Mouse (Mus musculus) kidney, embryonic 14.5 days (tissue): Measurements from ENCODE around the gene Trmt2b. TPM values are rescaled to one million over a fixed set of nuclear protein-coding genes. Genes with fewer than 3 reads are reported as not detected.
A peak's percentile ranks its signal among the peaks of the same experiment; 100 is the strongest.
"Not testable (repeated sequence)": the region's sequence is repeated elsewhere in the genome, so short reads cannot be mapped to it uniquely, and the experiment has no call there.

Experiments used
- ATAC-seq: fragments of 200-750 bp; cut with Nextera tagmentation; 2 replicates; pipeline ENCODE4 v1.8.0; 2017; ENCODE audit warnings: moderate number of reproducible peaks, mild to moderate bottlenecking, moderate TSS enrichment, moderate library complexity; ENCODE audit not compliant: low FRiP score, low TSS enrichment
- H3K27ac ChIP-seq: fragments of 300-500 bp; sonication (generic); 2 replicates; pipeline ENCODE4 v1.5.1; 2014; ENCODE audit warnings: low read depth, mild to moderate bottlenecking, low read length, moderate library complexity, mixed read lengths
- H3K27me3 ChIP-seq: fragments of 300-500 bp; sonication (generic); 2 replicates; pipeline ENCODE4 v1.6.1; 2014; ENCODE audit warnings: mild to moderate bottlenecking, low read length; ENCODE audit not compliant: control insufficient read depth, insufficient read depth
- H3K36me3 ChIP-seq: fragments of 300-500 bp; sonication (generic); 2 replicates; pipeline ENCODE4 v1.6.1; 2014; ENCODE audit warnings: low read length, mixed read lengths; ENCODE audit not compliant: control insufficient read depth, insufficient read depth
- H3K4me1 ChIP-seq: fragments of 300-500 bp; sonication (generic); 2 replicates; pipeline ENCODE4 v1.6.1; 2014; ENCODE audit warnings: low read length, mixed read lengths; ENCODE audit not compliant: control insufficient read depth, insufficient read depth
- H3K4me2 ChIP-seq: fragments of 300-500 bp; sonication (generic); replicated peaks from 2 replicates; pipeline ENCODE4 v1.6.1; 2014; ENCODE audit warnings: low read depth, mild to moderate bottlenecking, low read length
- H3K4me3 ChIP-seq: fragments of 300-500 bp; sonication (generic); 2 replicates; pipeline ENCODE4 v1.5.1; 2014; ENCODE audit warnings: mild to moderate bottlenecking, low read length
- H3K9ac ChIP-seq: fragments of 300-500 bp; sonication (generic); 2 replicates; pipeline ENCODE4 v1.6.1; 2014; ENCODE audit warnings: low read depth, mild to moderate bottlenecking, low read length, moderate library complexity
- H3K9me3 ChIP-seq: fragments of 300-500 bp; sonication (generic); 2 replicates; pipeline ENCODE4 v1.6.1; 2016; ENCODE audit warnings: low read length; ENCODE audit not compliant: control insufficient read depth
- WGBS: fragments of 180-500 bp; shearing (Covaris S2); extraction: QIAGEN DNeasy Blood & Tissue Kit; methylation state at CpG from one replicate; pipeline ENCODE4 v1.1.7; 2014; 5-methylcytosine and 5-hydroxymethylcytosine counted together
- polyA plus RNA-seq: library from polyadenylated mRNA; unstranded; fragments of >200 nt; fragmentation: Nextera tagmentation; extraction: Ambion mirVana; gene quantifications from 2 replicates; pipeline ENCODE4 v1.2.1, GENCODE M21; 2014

Trmt2b gene
- polyA plus RNA-seq: 11.5 and 18.7 TPM in 2 replicates

DNA sequence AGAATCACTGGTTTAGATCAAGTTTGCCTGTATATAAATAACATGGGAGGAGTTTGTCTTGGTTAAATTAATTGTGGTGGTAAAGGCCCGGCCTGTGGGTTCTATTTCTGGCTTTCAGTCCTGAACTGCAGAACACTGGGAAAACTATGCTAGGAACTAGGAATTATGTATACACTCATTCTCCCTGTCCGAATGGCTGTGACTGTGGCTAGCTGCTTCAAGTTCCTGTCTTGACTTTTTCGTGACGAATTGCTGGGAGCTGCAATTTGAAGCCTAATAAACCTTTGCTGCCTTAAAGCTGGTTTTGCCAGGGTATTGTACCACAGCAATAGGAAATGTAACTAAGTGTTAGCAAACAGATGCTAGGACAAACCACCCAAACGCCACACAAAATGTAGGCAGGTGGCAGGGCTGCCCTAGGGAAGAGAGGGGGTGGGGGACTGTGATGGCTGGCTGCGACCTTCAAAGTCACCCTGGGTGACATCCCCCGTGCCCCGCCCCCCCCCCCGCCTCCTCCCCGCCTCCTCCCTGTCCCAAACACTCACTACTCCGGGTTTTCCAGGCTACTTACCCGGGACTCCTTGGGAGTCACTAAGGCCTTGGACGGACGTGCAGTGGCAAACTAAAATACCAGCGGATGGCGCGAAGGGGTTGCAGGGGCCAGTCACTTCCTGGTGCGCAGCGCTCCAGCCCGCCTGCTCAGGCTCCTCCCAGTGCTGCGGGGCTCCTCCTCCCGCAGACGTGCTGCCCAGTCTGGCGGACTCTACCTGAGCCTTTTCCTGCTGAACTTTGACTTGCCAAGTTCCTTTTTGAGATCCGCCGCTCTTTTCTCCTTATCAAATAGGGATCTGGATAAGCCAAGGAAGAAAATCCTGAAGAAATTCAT lies at the start of gene Trmt2b:
Gene Trmt2b, minus strand, starts transcription at position 710 of the 886 bp plus-strand sequence.
- 34% methylated on average over 22 of the region's 26 CpGs for WGBS
- no peaks in the 10 kb centered on the region for H3K4me1 ChIP-seq
- peak within 1 kb of the TSS; percentile 36 for H3K4me2 ChIP-seq
- no peaks in the 10 kb centered on the region for H3K27me3 ChIP-seq
- no peaks in the 10 kb centered on the region for H3K9me3 ChIP-seq
- ATAC-seq: peak; percentile 92
- peak within 1 kb of the TSS; percentile 32 for H3K4me3 ChIP-seq
- H3K27ac ChIP-seq: peak within 1 kb of the TSS; percentile 62; the same call in 1 of the 2 replicates
- no peaks in the 10 kb centered on the region for H3K36me3 ChIP-seq
- H3K9ac ChIP-seq: peak within 1 kb of the TSS; percentile 37

- no peak overlapping the region for H3K27ac ChIP-seq
- no peak overlapping the region for H3K9ac ChIP-seq
- no peak overlapping the region for H3K4me3 ChIP-seq
- H3K36me3 ChIP-seq: peaks cover 11% of the 10 kb centered on the region; the same call in 1 of the 2 replicates
- H3K4me2 ChIP-seq: no peak overlapping the region
- no peak for ATAC-seq
- no peaks in the 10 kb centered on the region for H3K27me3 ChIP-seq
- 78% methylated on average over 2 of the region's 2 CpGs for whole genome bisulfite sequencing
- no peaks in the 10 kb centered on the region for H3K4me1 ChIP-seq
- no peaks in the 10 kb centered on the region for H3K9me3 ChIP-seq
These were observed 42.6 kb upstream of the Trmt2b start for GRCm38 (mm10) chrX:134319153-134319932.

DNA sequence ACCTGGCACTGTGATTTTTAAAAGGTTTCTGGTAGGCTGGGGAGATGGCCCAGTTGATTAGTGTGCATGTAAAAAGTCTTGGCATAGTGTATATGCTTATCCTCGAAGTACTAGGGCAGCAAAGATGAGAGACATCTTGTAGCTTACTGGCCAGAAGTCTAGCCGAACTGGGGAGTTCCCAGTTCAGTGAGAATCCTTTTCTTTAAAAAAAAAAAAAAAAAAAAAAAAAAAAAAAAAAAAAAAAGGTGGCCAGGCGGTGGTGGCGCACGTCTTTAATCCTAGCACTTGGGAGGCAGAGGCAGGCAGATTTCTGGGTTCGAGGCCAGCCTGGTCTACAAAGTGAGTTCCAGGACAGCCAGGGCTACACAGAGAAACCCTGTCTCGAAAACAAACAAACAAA lies 34.4 kb upstream of the Trmt2b start:
- H3K27me3 ChIP-seq, H3K4me2 ChIP-seq, H3K27ac ChIP-seq, H3K4me1 ChIP-seq, H3K9ac ChIP-seq, H3K4me3 ChIP-seq, H3K9me3 ChIP-seq, H3K36me3 ChIP-seq, ATAC-seq: not testable (repeated sequence)
- WGBS: 83% methylated on average over 7 of the region's 7 CpGs

DNA sequence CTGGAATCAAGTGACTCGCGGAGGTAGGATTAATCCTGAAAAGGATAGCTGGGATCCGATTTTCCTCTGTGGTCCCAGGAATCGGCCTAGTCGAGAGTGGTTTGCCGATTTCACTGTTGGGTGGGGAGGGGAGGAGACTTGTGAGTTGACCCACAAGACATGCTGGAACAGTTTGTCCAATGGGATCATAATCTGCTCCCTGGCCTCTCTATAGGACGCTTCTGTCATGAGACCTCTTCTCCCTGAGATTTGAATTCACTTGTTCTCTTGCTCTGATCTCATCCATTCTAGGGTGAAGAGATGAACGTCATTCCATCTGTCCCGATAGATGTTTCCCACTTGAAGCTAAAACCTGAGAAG lies 31.5 kb upstream of the Trmt2b start:
- H3K4me3 ChIP-seq: peak overlapping the region; percentile 36
- peak; percentile 88 for ATAC-seq
- no peaks in the 10 kb centered on the region for H3K9me3 ChIP-seq
- no peaks in the 10 kb centered on the region for H3K27me3 ChIP-seq
- peak overlapping the region; percentile 28 for H3K4me2 ChIP-seq
- H3K27ac ChIP-seq: no peak overlapping the region
- H3K9ac ChIP-seq: peak overlapping the region; percentile 52
- no peaks in the 10 kb centered on the region for H3K36me3 ChIP-seq
- WGBS: 29% methylated on average over 9 of the region's 9 CpGs
- no peaks in the 10 kb centered on the region for H3K4me1 ChIP-seq

DNA sequence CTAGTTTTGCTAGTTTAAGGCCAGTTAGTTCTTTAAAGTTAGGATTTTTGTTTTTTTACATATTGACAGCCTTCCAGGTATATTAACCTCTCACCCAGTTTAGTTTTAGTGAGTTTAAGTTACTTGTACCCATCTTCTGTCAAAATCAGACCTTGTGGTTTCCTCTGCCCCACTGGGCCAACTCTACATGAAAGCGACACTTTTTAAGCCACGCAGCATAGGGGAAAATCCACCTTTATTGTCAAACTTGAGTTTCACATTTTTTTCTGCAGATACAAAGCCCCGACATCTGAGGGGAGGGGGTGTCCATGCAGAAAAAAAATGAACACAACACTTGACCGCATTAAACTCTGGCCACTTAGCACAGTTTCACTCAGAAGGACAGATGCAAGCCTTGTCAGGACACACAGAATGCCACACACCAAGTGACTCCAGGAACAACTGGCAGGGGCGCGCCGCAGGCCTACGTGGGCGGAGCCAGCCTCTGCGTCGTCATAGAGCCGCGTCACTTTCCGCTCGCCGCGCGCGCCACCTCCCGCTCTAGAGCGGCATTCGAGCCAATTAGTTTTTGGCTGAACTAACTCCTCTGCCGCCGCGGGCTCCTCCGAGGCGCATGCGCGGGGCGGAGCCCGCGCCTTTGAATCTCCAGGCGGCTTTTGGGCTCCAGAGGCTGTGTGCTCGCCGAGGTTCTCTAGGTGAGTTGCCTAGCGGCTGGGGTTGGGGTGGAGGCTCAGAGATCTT lies 30.9 kb upstream of the Trmt2b start, which contains the start of gene Cenpi:
Gene Cenpi, plus strand, starts transcription at position 551 of the 741 bp plus-strand sequence.
- ATAC-seq: peak; percentile 98
- Histone ChIP-seq H3K4me2 (peak within 1 kb of the TSS; percentile 38), H3K36me3 (no peaks in the 10 kb centered on the region)

GRCm38 (mm10) chrX:134303287-134303686 lies 26.5 kb upstream of the Trmt2b start:
- no peaks in the 10 kb centered on the region for H3K36me3 ChIP-seq
- no peak for ATAC-seq
- 89% methylated on average over 1 of the region's 1 CpGs for WGBS

More for the DNA sequence above, 30.9 kb upstream of the Trmt2b start, which contains the start of gene Cenpi:
- Histone ChIP-seq H3K9ac (peak within 1 kb of the TSS; percentile 52), H3K27ac (no peak within 1 kb of the TSS), H3K27me3 (no peaks in the 10 kb centered on the region), H3K4me1 (no peaks in the 10 kb centered on the region), H3K9me3 (no peaks in the 10 kb centered on the region), H3K4me3 (peak within 1 kb of the TSS; percentile 36)
- 24% methylated on average over 36 of the region's 36 CpGs for WGBS

GRCm38 (mm10) chrX:134300219-134300618 lies 23.4 kb upstream of the Trmt2b start:
- Histone ChIP-seq H3K27ac (no peak overlapping the region), H3K4me3 (no peak overlapping the region), H3K36me3 (no peaks in the 10 kb centered on the region), H3K27me3 (no peaks in the 10 kb centered on the region), H3K4me2 (no peak overlapping the region), H3K9me3 (no peaks in the 10 kb centered on the region), H3K9ac (no peak overlapping the region), H3K4me1 (no peaks in the 10 kb centered on the region)
- no peak for ATAC-seq
- 70% methylated on average over 5 of the region's 5 CpGs for WGBS

More at GRCm38 (mm10) chrX:134303287-134303686, 26.5 kb upstream of the Trmt2b start:
- H3K9ac ChIP-seq: no peak overlapping the region
- H3K4me3 ChIP-seq: no peak overlapping the region
- H3K27me3 ChIP-seq: no peaks in the 10 kb centered on the region
- H3K4me1 ChIP-seq: no peaks in the 10 kb centered on the region
- H3K27ac ChIP-seq: no peak overlapping the region
- no peak overlapping the region for H3K4me2 ChIP-seq
- no peaks in the 10 kb centered on the region for H3K9me3 ChIP-seq

DNA sequence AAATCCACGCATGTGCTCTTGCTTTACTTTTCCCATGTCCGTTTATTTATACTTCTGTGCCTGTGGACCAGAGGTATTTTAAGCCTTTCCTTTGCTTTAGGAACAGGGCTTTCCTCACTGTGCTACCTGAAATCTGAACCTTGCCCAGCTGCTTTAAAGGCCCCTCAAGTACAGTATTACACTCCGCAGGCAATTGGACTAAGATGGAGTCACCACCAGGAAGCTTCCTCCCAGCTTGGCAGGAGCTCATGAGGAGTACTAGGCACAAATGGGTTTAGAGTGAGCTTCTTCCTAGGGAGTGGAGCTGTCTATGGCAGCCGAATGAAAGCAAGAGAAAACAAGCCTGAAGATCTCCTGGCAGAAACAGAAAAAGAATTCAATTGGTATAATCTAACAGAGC lies 20.4 kb upstream of the Trmt2b start:
- H3K27ac ChIP-seq: no peak overlapping the region
- no peaks in the 10 kb centered on the region; the same call in 1 of the 2 replicates for H3K27me3 ChIP-seq
- H3K9ac ChIP-seq: no peak overlapping the region
- ATAC-seq: no peak
- 48% methylated on average over 4 of the region's 4 CpGs for WGBS
- no peaks in the 10 kb centered on the region for H3K4me1 ChIP-seq
- H3K4me2 ChIP-seq: peak overlapping the region; percentile 60
- H3K4me3 ChIP-seq: no peak overlapping the region; the same call in 1 of the 2 replicates
- no peaks in the 10 kb centered on the region for H3K9me3 ChIP-seq
- no peaks in the 10 kb centered on the region for H3K36me3 ChIP-seq
